Mouse (Mus musculus) embryo, embryonic 10 days (tissue): ENCODE results near the gene Rhot2.
"Not testable (repeated sequence)": the region's sequence is repeated elsewhere in the genome, so short reads cannot be mapped to it uniquely, and the experiment has no call there.

Experiments used
- DNase-seq: peaks from one replicate; pipeline ENCODE4 v3.0.0-alpha.2; 2015; ENCODE audit warnings: low spot score

Rhot2 gene

DNA sequence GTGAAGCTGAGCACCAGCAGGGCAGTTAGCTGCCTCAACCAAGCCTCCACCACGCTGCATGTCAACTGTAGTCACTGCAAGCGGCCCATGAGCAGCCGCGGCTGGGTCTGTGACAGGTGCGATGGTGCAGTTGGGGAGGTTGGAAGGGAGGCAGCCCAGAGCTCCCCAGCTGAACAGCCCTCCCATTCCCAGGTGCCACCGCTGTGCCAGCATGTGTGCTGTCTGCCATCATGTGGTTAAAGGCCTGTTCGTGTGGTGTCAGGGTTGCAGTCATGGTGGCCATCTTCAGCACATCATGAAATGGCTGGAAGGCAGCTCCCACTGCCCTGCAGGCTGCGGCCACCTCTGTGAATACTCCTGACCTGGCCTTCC, 16.4 kb downstream of the Rhot2 start:
- no peak for DNase-seq

- no peak for DNase-seq
Observed at GRCm38 (mm10) chr17:25827546-25828222, 17.0 kb downstream of the Rhot2 start.

DNA sequence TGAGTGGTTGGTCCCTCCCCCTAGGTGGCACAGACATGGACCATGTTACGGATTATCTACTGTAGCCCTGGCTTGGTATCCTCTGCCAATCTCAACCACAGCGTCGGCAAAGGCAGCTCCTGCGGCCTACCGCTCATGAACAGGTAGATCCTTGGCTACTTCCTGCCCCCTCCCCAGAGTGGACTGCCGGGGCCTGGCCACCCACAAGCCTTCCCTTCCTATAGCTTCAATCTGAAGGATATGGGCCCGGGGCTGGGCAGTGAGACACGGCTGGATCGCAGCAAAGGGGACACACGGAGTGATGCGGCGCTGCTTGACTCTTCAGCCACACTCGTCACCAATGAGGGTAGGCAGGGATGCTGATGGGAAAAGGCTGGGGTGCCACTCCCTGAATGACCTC, 17.6 kb downstream of the Rhot2 start:
- DNase-seq = no peak

DNA sequence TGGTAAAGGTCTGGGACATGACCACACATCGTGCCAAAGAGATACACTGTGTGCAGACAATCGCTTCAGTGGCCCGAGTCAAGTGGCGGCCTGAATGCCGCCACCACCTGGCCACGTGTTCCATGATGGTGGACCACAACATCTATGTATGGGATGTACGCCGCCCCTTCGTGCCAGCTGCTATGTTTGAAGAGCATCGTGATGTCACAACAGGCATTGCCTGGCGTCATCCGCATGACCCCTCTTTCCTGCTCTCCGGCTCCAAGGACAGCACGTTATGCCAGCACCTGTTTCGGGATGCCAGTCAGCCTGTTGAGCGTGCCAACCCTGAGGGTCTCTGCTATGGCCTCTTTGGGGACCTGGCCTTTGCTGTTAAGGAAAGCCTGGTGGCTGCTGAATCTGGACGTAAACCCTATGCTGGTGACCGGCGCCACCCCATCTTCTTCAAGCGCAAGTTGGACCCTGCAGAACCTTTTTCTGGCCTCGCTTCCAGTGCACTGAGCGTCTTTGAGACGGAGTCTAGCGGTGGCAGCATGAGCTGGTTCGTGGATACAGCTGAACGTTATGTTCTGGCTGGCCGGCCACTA, 18.6 kb downstream of the Rhot2 start:
- no peak for DNase-seq

DNA sequence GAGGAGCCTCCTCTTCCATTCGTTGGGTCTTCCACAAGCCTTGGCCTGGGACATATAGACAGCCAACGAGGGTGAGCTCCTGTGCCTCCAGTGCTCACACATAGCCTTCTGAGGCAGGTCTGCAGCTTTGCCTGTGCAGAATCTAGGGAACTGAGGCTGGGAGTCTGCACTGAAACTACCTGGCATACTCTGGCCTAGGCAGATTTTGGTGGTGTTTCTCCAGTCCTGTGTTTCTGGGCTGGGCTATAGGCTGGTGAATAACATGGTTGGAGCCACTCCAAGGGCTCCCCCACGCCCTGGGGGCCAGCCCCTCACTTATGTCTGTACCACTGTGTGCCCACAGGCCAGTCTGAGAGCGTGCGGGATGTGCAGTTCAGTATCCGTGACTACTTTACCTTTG, 19.3 kb downstream of the Rhot2 start:
- no peak for DNase-seq

GRCm38 (mm10) chr17:25824362-25825142, 20.1 kb downstream of the Rhot2 start:
- no peak for DNase-seq

DNA sequence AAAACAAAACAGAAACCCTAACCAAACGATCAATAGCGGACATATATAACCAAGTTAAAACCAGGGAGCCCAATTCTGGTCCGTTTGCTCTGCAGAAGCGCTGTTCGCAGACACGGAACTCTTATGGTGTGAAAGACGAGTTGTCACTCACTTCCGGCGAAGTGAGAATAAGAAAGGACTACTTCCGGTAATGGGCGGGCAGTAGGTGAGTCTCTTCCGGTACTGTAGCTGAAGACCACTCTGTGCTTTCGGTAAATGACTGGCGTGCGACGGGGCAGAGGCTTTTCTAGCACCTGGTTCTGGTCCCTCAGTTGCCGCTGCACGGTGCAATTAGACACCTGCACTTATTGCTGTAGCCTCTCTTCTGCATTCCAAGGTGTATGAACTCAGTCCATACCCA, 21.2 kb downstream of the Rhot2 start, which contains the start of gene Wdr24:
Wdr24 (plus strand) TSS at position 176 of the 400 bp plus-strand sequence.
- DNase-seq = peak; percentile 93

GRCm38 (mm10) chr17:25818851-25819780, 25.5 kb downstream of the Rhot2 start:
- DNase-seq = peak; percentile 47

DNA sequence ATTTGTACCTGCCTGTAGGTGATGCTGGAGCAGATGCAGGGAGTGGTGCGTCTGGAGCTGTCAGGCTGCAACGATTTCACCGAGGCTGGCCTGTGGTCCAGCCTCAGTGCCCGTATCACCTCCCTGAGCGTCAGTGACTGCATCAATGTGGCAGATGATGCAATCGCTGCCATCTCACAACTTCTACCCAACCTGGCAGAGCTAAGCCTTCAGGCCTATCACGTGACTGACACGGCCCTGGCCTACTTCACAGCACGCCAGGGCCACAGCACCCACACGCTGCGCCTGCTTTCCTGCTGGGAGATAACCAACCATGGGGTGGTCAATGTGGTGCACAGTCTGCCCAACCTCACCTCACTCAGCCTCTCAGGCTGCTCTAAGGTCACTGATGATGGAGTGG, 27.0 kb downstream of the Rhot2 start:
- no peak for DNase-seq

- DNase-seq = peak; percentile 94
Observed at GRCm38 (mm10) chr17:25813471-25813870, 31.2 kb downstream of the Rhot2 start.

- DNase-seq = no peak
Observed at GRCm38 (mm10) chr17:25810890-25811289, 33.8 kb downstream of the Rhot2 start.

- DNase-seq = no peak
Observed at GRCm38 (mm10) chr17:25809606-25810340, 34.9 kb downstream of the Rhot2 start.

- peak; percentile 87 for DNase-seq
Observed at GRCm38 (mm10) chr17:25808789-25809605, 35.7 kb downstream of the Rhot2 start, which contains the start of gene Fbxl16. TSS of gene Fbxl16 (plus strand) at chr17:25809085.

- no peak for DNase-seq
Observed at GRCm38 (mm10) chr17:25808028-25808427, 36.6 kb downstream of the Rhot2 start.

DNA sequence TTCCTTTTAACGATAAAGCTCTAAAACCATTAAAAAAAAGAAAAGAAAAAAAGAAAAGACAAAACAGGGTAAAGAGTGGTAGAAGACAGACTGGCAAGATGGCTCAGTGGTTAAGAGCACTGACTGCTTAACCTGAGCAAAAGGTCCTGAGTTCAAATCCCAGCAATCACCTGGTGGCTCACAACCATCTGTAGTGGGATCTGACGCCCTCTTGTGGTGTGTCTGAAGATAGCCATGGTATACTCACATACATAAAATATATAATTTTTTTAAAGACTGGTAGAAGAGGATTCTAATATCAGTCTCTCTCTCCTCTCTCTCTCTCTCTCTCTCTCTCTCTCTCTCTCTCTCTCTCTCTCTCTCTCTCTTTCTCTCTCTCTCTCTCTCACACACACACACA, 37.2 kb downstream of the Rhot2 start:
- not testable (repeated sequence) for DNase-seq

DNA sequence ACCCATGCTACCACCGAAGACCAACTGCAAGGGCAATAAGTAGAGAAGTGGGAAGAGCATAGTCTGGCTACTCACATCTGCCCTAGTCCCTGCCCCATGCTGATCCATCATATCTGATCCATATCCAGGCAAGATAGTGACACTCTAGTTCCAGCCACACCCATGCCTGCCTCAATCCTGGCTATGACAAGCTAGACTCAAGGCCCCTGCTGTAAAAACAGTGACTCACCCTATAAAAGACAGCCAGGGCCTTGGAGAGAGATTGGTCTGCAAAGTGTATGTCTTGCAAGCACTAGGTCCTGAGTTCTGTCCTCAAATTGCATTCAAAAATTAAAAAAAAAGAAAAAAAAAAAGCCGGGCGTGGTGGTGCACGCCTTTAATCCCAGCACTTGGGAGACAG, 38.1 kb downstream of the Rhot2 start:
- DNase-seq = no peak

GRCm38 (mm10) chr17:25802825-25803517, 41.7 kb downstream of the Rhot2 start:
- DNase-seq = peak; percentile 90

DNA sequence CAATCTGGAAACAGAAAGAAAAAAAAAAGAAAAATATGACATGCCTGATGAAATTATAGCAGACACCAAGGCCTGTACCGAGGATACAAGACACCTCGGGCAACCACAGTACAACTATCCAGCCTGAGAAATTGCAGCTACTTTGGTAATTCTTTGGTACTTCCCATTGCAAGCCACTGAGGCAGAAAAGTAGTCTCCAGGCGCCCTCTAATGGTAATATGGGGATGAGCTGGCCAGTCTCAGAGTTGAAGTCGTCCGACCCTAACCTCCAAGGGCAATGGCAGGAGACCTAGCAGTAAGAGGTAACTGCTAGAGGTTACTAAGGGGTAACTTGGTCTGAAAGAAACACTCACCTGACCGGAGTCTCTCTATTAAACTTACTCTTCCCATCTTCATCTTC, 43.6 kb downstream of the Rhot2 start:
- peak; percentile 86 for DNase-seq

- DNase-seq = peak; percentile 94
Observed at GRCm38 (mm10) chr17:25796951-25797369, 47.7 kb downstream of the Rhot2 start, which contains the start of gene Metrn. TSS of gene Metrn (minus strand) at chr17:25797136.
